Mouse (Mus musculus) inflammation-experienced regulatory T-cells, adult 6 months (primary cell): ENCODE results near the gene Brat1. TPM values are rescaled to one million over a fixed set of nuclear protein-coding genes. Genes with fewer than 3 reads are reported as not detected.
"Not testable (repeated sequence)": the region's sequence is repeated elsewhere in the genome, so short reads cannot be mapped to it uniquely, and the experiment has no call there.

Experiments
- ATAC-seq: one replicate; pipeline ENCODE4 v1.8.0; 2017
- polyA plus RNA-seq, 3 experiments: library from polyadenylated mRNA; unstranded; fragments of 100-300 nt; shearing (Covaris generic); gene quantifications; one replicate each; pipeline ENCODE4 v1.2.1; 2017

Gene Brat1
- 10 to 100 TPM; 14.0 to 14.1 (median 14.1) TPM for polyA plus RNA-seq

- peak; percentile 91 for ATAC-seq
Measured at GRCm38 (mm10) chr5:140704378-140705251, at the start of gene Brat1. TSS of gene Brat1 (plus strand) at chr5:140705011.

- ATAC-seq = peak; percentile 62
Measured at GRCm38 (mm10) chr5:140659607-140660272, 45.1 kb upstream of the Brat1 start.

- ATAC-seq = no peak
Measured at GRCm38 (mm10) chr5:140660398-140660797, 44.4 kb upstream of the Brat1 start.

GRCm38 (mm10) chr5:140661427-140661826 lies 43.4 kb upstream of the Brat1 start:
- no peak for ATAC-seq

GRCm38 (mm10) chr5:140661875-140662643 lies 42.8 kb upstream of the Brat1 start:
- ATAC-seq = no peak

GRCm38 (mm10) chr5:140662741-140663592 lies 41.8 kb upstream of the Brat1 start:
- peak; percentile 33 for ATAC-seq

- peak; percentile 64 for ATAC-seq
Measured at GRCm38 (mm10) chr5:140663621-140664180, 41.1 kb upstream of the Brat1 start.

GRCm38 (mm10) chr5:140672115-140672514 lies 32.7 kb upstream of the Brat1 start:
- ATAC-seq = no peak

- ATAC-seq = not testable (repeated sequence)
Measured at GRCm38 (mm10) chr5:140672603-140673002, 32.2 kb upstream of the Brat1 start.

GRCm38 (mm10) chr5:140674036-140674435 lies 30.8 kb upstream of the Brat1 start:
- ATAC-seq = no peak

- no peak for ATAC-seq
Measured at GRCm38 (mm10) chr5:140675079-140675478, 29.7 kb upstream of the Brat1 start.

GRCm38 (mm10) chr5:140675640-140676039 lies 29.2 kb upstream of the Brat1 start:
- no peak for ATAC-seq

GRCm38 (mm10) chr5:140677137-140677536 lies 27.7 kb upstream of the Brat1 start:
- ATAC-seq = no peak

- no peak for ATAC-seq
Measured at GRCm38 (mm10) chr5:140680051-140680450, 24.8 kb upstream of the Brat1 start.

- no peak for ATAC-seq
Measured at GRCm38 (mm10) chr5:140680950-140681349, 23.9 kb upstream of the Brat1 start.

GRCm38 (mm10) chr5:140682113-140682512 lies 22.7 kb upstream of the Brat1 start:
- no peak for ATAC-seq

- ATAC-seq = no peak
Measured at GRCm38 (mm10) chr5:140684343-140685148, 20.3 kb upstream of the Brat1 start.

GRCm38 (mm10) chr5:140688434-140688833 lies 16.4 kb upstream of the Brat1 start:
- ATAC-seq = no peak

GRCm38 (mm10) chr5:140695987-140696386 lies 8.8 kb upstream of the Brat1 start:
- ATAC-seq = no peak

- ATAC-seq = no peak
Measured at GRCm38 (mm10) chr5:140699776-140700175, 5.0 kb upstream of the Brat1 start.

- ATAC-seq = peak; percentile 1
Measured at GRCm38 (mm10) chr5:140701661-140702060, 3.1 kb upstream of the Brat1 start.
